Comparison of ENCODE assay signal across 19 mouse cellular contexts in the genomic region with DNA sequence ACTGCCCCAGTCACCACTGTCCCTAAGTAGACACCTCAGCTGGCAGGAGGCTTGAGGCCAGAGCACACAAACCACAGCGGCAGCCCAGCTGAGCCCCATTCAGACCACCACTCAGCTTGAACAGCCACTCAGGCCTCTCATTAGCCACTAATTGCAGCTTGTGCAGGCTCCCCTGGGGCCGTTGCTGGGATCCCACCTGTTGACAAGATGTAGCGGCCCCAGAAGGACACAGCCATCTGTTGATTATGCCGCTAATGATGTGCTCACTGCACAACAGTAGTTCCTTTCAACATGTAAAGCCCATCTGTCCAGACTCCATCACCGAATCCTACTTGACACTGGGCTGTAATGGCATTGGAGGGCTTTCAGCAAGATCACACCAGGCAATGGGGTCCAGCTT. TPM values are rescaled to one million over a fixed set of nuclear protein-coding genes. Genes with fewer than 3 reads are reported as not detected.
A peak's percentile ranks its signal among the peaks of the same experiment; 100 is the strongest.
DNase-seq lines count a peak whose midpoint lies in the region; ATAC-seq lines count a peak whose summit lies in the region.
"Had no signal": no experiment of that assay in that cellular context is flagged by ENCODE, and none has a peak within 500 bp of the region (broad histone marks: within the 10 kb centered on the region; RNA-seq: fewer than 3 reads in every experiment).

No protein-coding gene starts in this region.

- no peaks in the 10 kb centered on the region for H3K9me3 ChIP-seq in hindbrain, embryonic 12.5 days (replicated peaks)
- H3K9me3 ChIP-seq in hindbrain, embryonic 14.5 days (ENCODE audit: control insufficient read depth, low read length), result no peaks in the 10 kb centered on the region
- H3K9me3 ChIP-seq in embryonic facial prominence, embryonic 14.5 days (ENCODE audit: control insufficient read depth, low read length), result no peaks in the 10 kb centered on the region
- H3K9me3 ChIP-seq: G1E; hindbrain, embryonic 13.5 days; limb, embryonic 15.5 days had no signal

- H3K36me3 ChIP-seq in hindbrain, embryonic 12.5 days, result no peaks in the 10 kb centered on the region
- no peaks in the 10 kb centered on the region for H3K36me3 ChIP-seq in hindbrain, embryonic 14.5 days (replicated peaks; ENCODE audit: control insufficient read depth, insufficient read depth)
- H3K36me3 ChIP-seq in embryonic facial prominence, embryonic 14.5 days (ENCODE audit: control insufficient read depth, insufficient read depth, low read length), result no peaks in the 10 kb centered on the region
- H3K36me3 ChIP-seq: G1E; hindbrain, embryonic 13.5 days; limb, embryonic 15.5 days had no signal

- H3K4me3 ChIP-seq in hindbrain, embryonic 12.5 days, result no peak overlapping the region
- no peak overlapping the region for H3K4me3 ChIP-seq in hindbrain, embryonic 14.5 days (replicated peaks; ENCODE audit: low read length)
- H3K4me3 ChIP-seq in embryonic facial prominence, embryonic 14.5 days (ENCODE audit: low read depth, low read length), result no peak overlapping the region
- H3K4me3 ChIP-seq: hindbrain, embryonic 13.5 days; limb, embryonic 15.5 days had no signal

- no peak overlapping the region for H3K9ac ChIP-seq in hindbrain, embryonic 12.5 days
- H3K9ac ChIP-seq in hindbrain, embryonic 14.5 days, result no peak overlapping the region
- no peak overlapping the region for H3K9ac ChIP-seq in embryonic facial prominence, embryonic 14.5 days (ENCODE audit: low read depth, low read length)
- H3K9ac ChIP-seq: hindbrain, embryonic 13.5 days; limb, embryonic 15.5 days; liver, postnatal 0 days had no signal

- H3K4me2 ChIP-seq in hindbrain, embryonic 12.5 days (replicated peaks), result no peak overlapping the region
- H3K4me2 ChIP-seq in hindbrain, embryonic 14.5 days (replicated peaks), result no peak overlapping the region
- no peak overlapping the region for H3K4me2 ChIP-seq in embryonic facial prominence, embryonic 14.5 days (ENCODE audit: low read depth, low read length)
- H3K4me2 ChIP-seq: hindbrain, embryonic 13.5 days; limb, embryonic 15.5 days had no signal

- DNase-seq in hindbrain, embryonic 14.5 days (ENCODE audit: low spot score), result no peak
- peak; percentile 55 for DNase-seq in Muller cell, postnatal 12 days (ENCODE audit: inconsistent ontology term)
- peak; percentile 86 for DNase-seq in embryonic facial prominence, embryonic 14.5 days (ENCODE audit: low spot score)
- DNase-seq in mesoderm, embryonic 11.5 days (ENCODE audit: low read depth, low spot score), result peak; percentile 52
- no peak for DNase-seq in ovary, postnatal 36 days (ENCODE audit: low spot score)
- DNase-seq in spleen, postnatal 4 days (ENCODE audit: low spot score in 2 of 2), result no peak
- DNase-seq: adrenal gland, adult 2 months; cerebellum, postnatal 10 days; kidney, adult 11 months; kidney, postnatal 10 days; liver, postnatal 0 days; lung, postnatal 36 days; right cerebral cortex, postnatal 25 days; thymus, postnatal 4 days had no signal

- peak; percentile 58 for ATAC-seq in hindbrain, embryonic 12.5 days (ENCODE audit: low FRiP score)
- no peak for ATAC-seq in hindbrain, embryonic 14.5 days (ENCODE audit: low FRiP score)
- ATAC-seq in embryonic facial prominence, embryonic 14.5 days (ENCODE audit: low read depth), result peak; percentile 72
- ATAC-seq: liver, postnatal 0 days had no signal

- H3K27me3 ChIP-seq in hindbrain, embryonic 12.5 days, result peaks cover 26% of the 10 kb centered on the region
- peaks cover 10% of the 10 kb centered on the region; the same call in 1 of the 2 replicates for H3K27me3 ChIP-seq in hindbrain, embryonic 14.5 days (ENCODE audit: control insufficient read depth, insufficient read depth, low read length)
- H3K27me3 ChIP-seq in embryonic facial prominence, embryonic 14.5 days (replicated peaks; ENCODE audit: control insufficient read depth, insufficient read depth, low read length), result no peaks in the 10 kb centered on the region

- 49% methylated on average over 5 of the region's 5 CpGs for WGBS in hindbrain, embryonic 12.5 days
- WGBS in hindbrain, embryonic 14.5 days, result 34% methylated on average over 5 of the region's 5 CpGs
- WGBS in embryonic facial prominence, embryonic 14.5 days, result 35% methylated on average over 4 of the region's 5 CpGs

- 0 out of 2 replicates have a peak, but pooled peaks cover 2% of the 10 kb centered on the region for H3K4me1 ChIP-seq in hindbrain, embryonic 12.5 days
- H3K4me1 ChIP-seq in hindbrain, embryonic 14.5 days (replicated peaks; ENCODE audit: control insufficient read depth, insufficient read depth, low read length), result no peaks in the 10 kb centered on the region
- no peaks in the 10 kb centered on the region for H3K4me1 ChIP-seq in embryonic facial prominence, embryonic 14.5 days (ENCODE audit: control insufficient read depth, insufficient read depth, low read length)
- H3K4me1 ChIP-seq: limb, embryonic 15.5 days had no signal

- no peak overlapping the region for H3K27ac ChIP-seq in hindbrain, embryonic 12.5 days
- H3K27ac ChIP-seq in hindbrain, embryonic 14.5 days, result no peak overlapping the region
- no peak overlapping the region for H3K27ac ChIP-seq in embryonic facial prominence, embryonic 14.5 days (replicated peaks; ENCODE audit: low read depth, low read length)
- H3K27ac ChIP-seq: hindbrain, embryonic 13.5 days; limb, embryonic 15.5 days had no signal

RNA-seq across cellular contexts. Expression of a gene that starts 7.7 kb away (rescaled TPM):
- polyA plus RNA-seq in hindbrain, embryonic 12.5 days (2016; fragmentation: Nextera tagmentation; extraction: Ambion mirVana), result 25.1 and 26.8 TPM in 2 replicates
- 28.7 and 29.1 TPM in 2 replicates for polyA plus RNA-seq in hindbrain, embryonic 14.5 days (2014; fragmentation: Nextera tagmentation; extraction: Ambion mirVana)
- 26.9 and 27.2 TPM in 2 replicates for polyA plus RNA-seq in embryonic facial prominence, embryonic 14.5 days (2014; fragmentation: Nextera tagmentation; extraction: Ambion mirVana)

RNA-seq across cellular contexts. Expression of a gene that starts 11.7 kb away (rescaled TPM):
- polyA plus RNA-seq in hindbrain, embryonic 12.5 days (2016; fragmentation: Nextera tagmentation; extraction: Ambion mirVana), result 0.75 TPM in 1 of 2 replicates, not detected in the other
- polyA plus RNA-seq in hindbrain, embryonic 14.5 days (2014; fragmentation: Nextera tagmentation; extraction: Ambion mirVana), result not detected in 2 replicates
- 1.7 and 9.4 TPM in 2 replicates for polyA plus RNA-seq in embryonic facial prominence, embryonic 14.5 days (2014; fragmentation: Nextera tagmentation; extraction: Ambion mirVana)
- polyA plus RNA-seq: G1E had no signal

RNA-seq across cellular contexts. Expression of a gene that starts 19.6 kb away (rescaled TPM):
- 98.4 and 105 TPM in 2 replicates for polyA plus RNA-seq in hindbrain, embryonic 12.5 days (2016; fragmentation: Nextera tagmentation; extraction: Ambion mirVana)
- polyA plus RNA-seq in hindbrain, embryonic 14.5 days (2014; fragmentation: Nextera tagmentation; extraction: Ambion mirVana), result 116 and 138 TPM in 2 replicates
- polyA plus RNA-seq in embryonic facial prominence, embryonic 14.5 days (2014; fragmentation: Nextera tagmentation; extraction: Ambion mirVana), result 42.1 and 66.5 TPM in 2 replicates

RNA-seq across cellular contexts. Expression of a gene that starts 20.5 kb away (rescaled TPM):
- 0.40 and 0.63 TPM in 2 replicates for polyA plus RNA-seq in hindbrain, embryonic 12.5 days (2016; fragmentation: Nextera tagmentation; extraction: Ambion mirVana)
- 0.41 TPM in 1 of 2 replicates, not detected in the other for polyA plus RNA-seq in hindbrain, embryonic 14.5 days (2014; fragmentation: Nextera tagmentation; extraction: Ambion mirVana)
- 0.09 and 0.65 TPM in 2 replicates for polyA plus RNA-seq in embryonic facial prominence, embryonic 14.5 days (2014; fragmentation: Nextera tagmentation; extraction: Ambion mirVana)
- polyA plus RNA-seq: heart, embryonic 14.5 days; liver, postnatal 0 days had no signal

RNA-seq across cellular contexts. Expression of a gene that starts 26.8 kb away (rescaled TPM):
- polyA plus RNA-seq in hindbrain, embryonic 12.5 days (2016; fragmentation: Nextera tagmentation; extraction: Ambion mirVana), result 69.7 and 76.0 TPM in 2 replicates
- polyA plus RNA-seq in hindbrain, embryonic 14.5 days (2014; fragmentation: Nextera tagmentation; extraction: Ambion mirVana), result 77.6 and 91.6 TPM in 2 replicates
- 66.1 and 75.2 TPM in 2 replicates for polyA plus RNA-seq in embryonic facial prominence, embryonic 14.5 days (2014; fragmentation: Nextera tagmentation; extraction: Ambion mirVana)

Comparison
In these comparisons a context has a peak if more than half of its experiments do, and no peak if none do; other contexts are left out.
1. DNase-seq: peak in Muller cell, postnatal 12 days (single experiment), embryonic facial prominence, embryonic 14.5 days (single experiment) and mesoderm, embryonic 11.5 days (single experiment); none in hindbrain, embryonic 14.5 days (single experiment), ovary, postnatal 36 days (single experiment) and spleen, postnatal 4 days (0 of 2).